Mouse (Mus musculus) liver, embryonic 14.5 days (tissue): Measurements from ENCODE around the gene Iqch. TPM values are rescaled to one million over a fixed set of nuclear protein-coding genes. Genes with fewer than 3 reads are reported as not detected.

Source experiments
- ATAC-seq: fragments of 200-750 bp; cut with Nextera tagmentation; 2 replicates; pipeline ENCODE4 v1.8.0; 2017; ENCODE audit warnings: moderate number of reproducible peaks, mild to moderate bottlenecking, moderate library complexity; ENCODE audit not compliant: insufficient read depth
- DNase-seq, 3 experiments: peaks; one replicate each; pipeline ENCODE4 v3.0.0-alpha.2; 2012 to 2013; ENCODE audit warnings: low read depth in 3 of 3, low spot score in 3 of 3
- H3K27ac ChIP-seq: fragments of 300-500 bp; sonication (generic); 2 replicates; pipeline ENCODE4 v1.5.1; 2014; ENCODE audit warnings: moderate library complexity, mild to moderate bottlenecking, control low read depth, inconsistent platforms
- H3K27me3 ChIP-seq: fragments of 300-500 bp; sonication (generic); 2 replicates; pipeline ENCODE4 v1.6.1; 2014; ENCODE audit warnings: mild to moderate bottlenecking, low read length, moderate library complexity; ENCODE audit not compliant: control insufficient read depth, insufficient read depth
- H3K36me3 ChIP-seq: fragments of 300-500 bp; sonication (generic); replicated peaks from 2 replicates; pipeline ENCODE4 v1.6.1; 2014; ENCODE audit warnings: low read depth; ENCODE audit not compliant: control insufficient read depth, insufficient read depth
- H3K4me1 ChIP-seq, 2 experiments: fragments of 200-500 bp in 1 of 2; fragments of 300-500 bp in 1 of 2; sonication (generic) in 1 of 2; replicated peaks; 2 replicates each; pipeline ENCODE4 v1.6.1; 2012 to 2014; ENCODE audit warnings: antibody characterized with exemption in 1 of 2, inconsistent platforms in 1 of 2, low read length in 1 of 2; ENCODE audit not compliant: control insufficient read depth in 2 of 2, insufficient read depth in 2 of 2
- H3K4me2 ChIP-seq: fragments of 300-500 bp; sonication (generic); 2 replicates; pipeline ENCODE4 v1.6.1; 2014; ENCODE audit warnings: low read depth, mild to moderate bottlenecking, control low read depth, moderate library complexity
- H3K4me3 ChIP-seq, 2 experiments: fragments of 200-500 bp in 1 of 2; fragments of 300-500 bp in 1 of 2; sonication (generic) in 1 of 2; 2 replicates each; pipeline ENCODE4 v1.5.1; 2012 to 2014; ENCODE audit warnings: low read depth in 2 of 2, low read length in 2 of 2, mild to moderate bottlenecking in 2 of 2, control low read depth in 1 of 2, inconsistent platforms in 1 of 2, moderate library complexity in 1 of 2; ENCODE audit not compliant: insufficient read depth in 1 of 2
- H3K9ac ChIP-seq: fragments of 300-500 bp; sonication (generic); replicated peaks from 2 replicates; pipeline ENCODE4 v1.6.1; 2014; ENCODE audit warnings: mild to moderate bottlenecking, control low read depth, moderate library complexity
- H3K9me3 ChIP-seq: fragments of 300-500 bp; sonication (generic); 2 replicates; pipeline ENCODE4 v1.6.1; 2016; ENCODE audit warnings: low read length, mixed read lengths; ENCODE audit not compliant: control insufficient read depth
- CTCF ChIP-seq: IDR thresholded peaks from 2 replicates; pipeline ENCODE4 v1.5.1; 2016; ENCODE audit warnings: antibody characterized with exemption, low read depth, control low read depth
- EP300 ChIP-seq: IDR thresholded peaks from 2 replicates; pipeline ENCODE4 v1.6.1; 2016; ENCODE audit warnings: antibody characterized with exemption, low read depth
- WGBS: fragments of 180-500 bp; shearing (Covaris S2); extraction: QIAGEN DNeasy Blood & Tissue Kit; methylation state at CpG from one replicate; pipeline ENCODE4 v1.1.7; 2014; ENCODE audit not compliant: insufficient replicate concordance; 5-methylcytosine and 5-hydroxymethylcytosine counted together
- polyA plus RNA-seq, 2 experiments: library from polyadenylated mRNA; depleted of rRNA in 1 of 2; stranded (reverse) in 1 of 2; unstranded in 1 of 2; fragments of >200 nt; fragmentation: Nextera tagmentation in 1 of 2; extraction: Ambion mirVana in 1 of 2; gene quantifications; 2 replicates each; pipeline versions ENCODE4 v1.2.1 to v1.2.3; 2012 to 2014

The Iqch gene
- polyA plus RNA-seq, 2 experiments = not detected

GRCm38 (mm10) chr9:63495786-63496185 is 106.5 kb downstream of the Iqch start:
- WGBS = 25% methylated on average over 2 of the region's 2 CpGs

GRCm38 (mm10) chr9:63493746-63494145 is 108.5 kb downstream of the Iqch start:
- no peak for TF ChIP-seq EP300
- no peak for TF ChIP-seq CTCF
- H3K4me1 ChIP-seq = peaks cover 8 to 11% of the 10 kb centered on the region in 2 experiments; a peak in 3 of 4 replicates
- 79% methylated on average over 4 of the region's 4 CpGs for WGBS

More at GRCm38 (mm10) chr9:63495786-63496185, 106.5 kb downstream of the Iqch start:
- H3K9ac ChIP-seq = no peak overlapping the region
- H3K4me3 ChIP-seq = no peak overlapping the region
- H3K9me3 ChIP-seq = no peaks in the 10 kb centered on the region
- ATAC-seq (no peak), DNase-seq (peak in 1 of 3 experiments; percentile 9)
- no peak overlapping the region for H3K4me2 ChIP-seq
- no peaks in the 10 kb centered on the region for H3K36me3 ChIP-seq
- H3K27ac ChIP-seq = no peak overlapping the region
- H3K4me1 ChIP-seq = peaks cover 8 to 11% of the 10 kb centered on the region in 2 experiments; a peak in 3 of 4 replicates
- TF ChIP-seq CTCF (no peak), EP300 (peak; percentile 55)
- H3K27me3 ChIP-seq = no peaks in the 10 kb centered on the region

GRCm38 (mm10) chr9:63492291-63492690 is 110.0 kb downstream of the Iqch start:
- Histone ChIP-seq H3K4me2 (peak overlapping the region; percentile 26; the same call in 1 of the 2 replicates), H3K4me3 (no peak overlapping the region), H3K27me3 (no peaks in the 10 kb centered on the region), H3K27ac (no peak overlapping the region), H3K9ac (no peak overlapping the region; the same call in 1 of the 2 replicates), H3K4me1 (peaks cover 8 to 11% of the 10 kb centered on the region in 2 experiments; a peak in 3 of 4 replicates), H3K36me3 (no peaks in the 10 kb centered on the region), H3K9me3 (no peaks in the 10 kb centered on the region)
- WGBS = 7% methylated on average over 9 of the region's 9 CpGs
- peak; percentile 17 to 25 (median 24) for DNase-seq
- no peak for TF ChIP-seq EP300
- TF ChIP-seq CTCF = no peak
- peak; percentile 50; the same call in 1 of the 2 replicates for ATAC-seq

More at GRCm38 (mm10) chr9:63493746-63494145, 108.5 kb downstream of the Iqch start:
- no peak overlapping the region for H3K4me2 ChIP-seq
- no peaks in the 10 kb centered on the region for H3K36me3 ChIP-seq
- no peak overlapping the region for H3K27ac ChIP-seq
- H3K9ac ChIP-seq = no peak overlapping the region
- no peak overlapping the region for H3K4me3 ChIP-seq
- no peak for DNase-seq
- H3K9me3 ChIP-seq = no peaks in the 10 kb centered on the region
- H3K27me3 ChIP-seq = no peaks in the 10 kb centered on the region
- ATAC-seq = no peak

GRCm38 (mm10) chr9:63490521-63491307 is 111.6 kb downstream of the Iqch start:
- Histone ChIP-seq H3K27ac (no peak overlapping the region), H3K4me3 (no peak overlapping the region), H3K4me1 (peaks cover 4 to 7% of the 10 kb centered on the region in 2 experiments; a peak in 3 of 4 replicates), H3K36me3 (no peaks in the 10 kb centered on the region), H3K27me3 (no peaks in the 10 kb centered on the region), H3K9ac (no peak overlapping the region), H3K4me2 (no peak overlapping the region), H3K9me3 (no peaks in the 10 kb centered on the region)
- 66% methylated on average over 12 of the region's 12 CpGs for WGBS
- ATAC-seq = no peak
- TF ChIP-seq CTCF (no peak), EP300 (no peak)
- DNase-seq = no peak

- H3K4me3 ChIP-seq = no peak overlapping the region
- H3K9me3 ChIP-seq = no peaks in the 10 kb centered on the region
- WGBS = 59% methylated on average over 6 of the region's 6 CpGs
- H3K4me1 ChIP-seq = peaks cover 4 to 5% of the 10 kb centered on the region in 2 experiments; a peak in 2 of 4 replicates
- H3K4me2 ChIP-seq = no peak overlapping the region
- no peak overlapping the region for H3K9ac ChIP-seq
- ATAC-seq = no peak
- H3K27ac ChIP-seq = no peak overlapping the region
- no peak for TF ChIP-seq CTCF
- TF ChIP-seq EP300 = no peak
- no peak for DNase-seq
- H3K27me3 ChIP-seq = no peaks in the 10 kb centered on the region
- no peaks in the 10 kb centered on the region for H3K36me3 ChIP-seq
Measured at GRCm38 (mm10) chr9:63489156-63489555, 113.1 kb downstream of the Iqch start.
